14 mouse cellular contexts compared by ENCODE assay signal in genomic region chr4:142390531-142391195, GRCm38 (mm10).
DNase-seq lines count a peak whose midpoint lies in the region; ATAC-seq lines count a peak whose summit lies in the region.
"Had no signal": no experiment of that assay in that cellular context is flagged by ENCODE, and none has a peak within 500 bp of the region (broad histone marks: within the 10 kb centered on the region; RNA-seq: fewer than 3 reads in every experiment).

No protein-coding gene starts in this region.

- H3K36me3 ChIP-seq in heart, embryonic 11.5 days (ENCODE audit: control insufficient read depth, insufficient read depth, low read length) = no peaks in the 10 kb centered on the region
- H3K36me3 ChIP-seq: intestine, embryonic 15.5 days; neural tube, embryonic 13.5 days; stomach, embryonic 15.5 days had no signal

- no peak overlapping the region for H3K4me3 ChIP-seq in heart, embryonic 11.5 days (ENCODE audit: low read depth, low read length)
- H3K4me3 ChIP-seq: intestine, embryonic 15.5 days; neural tube, embryonic 13.5 days; stomach, embryonic 15.5 days had no signal

- intact Hi-C loops in left cerebral cortex, postnatal 4 days (cut with DNase I) = no loop called here
- intact Hi-C loops in heart, postnatal 14 days (cut with DNase I) = loop anchor here (5.0 kb wide), 1 partner anchor 492 kb away; no protein-coding TSS in a partner anchor

- WGBS in heart, embryonic 11.5 days (ENCODE audit: insufficient replicate concordance) = 81% methylated on average over 21 of the region's 21 CpGs

- no peaks in the 10 kb centered on the region for H3K27me3 ChIP-seq in heart, embryonic 11.5 days (ENCODE audit: control insufficient read depth, insufficient read depth, low read length)
- H3K27me3 ChIP-seq: intestine, embryonic 15.5 days; neural tube, embryonic 13.5 days; stomach, embryonic 15.5 days had no signal

- peak; percentile 84 for ATAC-seq in frontal cortex, adult (ENCODE audit: low TSS enrichment)
- ATAC-seq in heart, embryonic 11.5 days (replicated peaks; ENCODE audit: insufficient number of reproducible peaks, low FRiP score, low TSS enrichment) = no peak
- ATAC-seq: intestine, embryonic 15.5 days had no signal

- H3K27ac ChIP-seq in heart, embryonic 11.5 days (ENCODE audit: low read depth, low read length) = no peak overlapping the region
- H3K27ac ChIP-seq: intestine, embryonic 15.5 days; neural tube, embryonic 13.5 days; stomach, embryonic 15.5 days had no signal

- H3K4me2 ChIP-seq in heart, embryonic 11.5 days = no peak overlapping the region
- H3K4me2 ChIP-seq: intestine, embryonic 15.5 days; liver, embryonic 11.5 days; neural tube, embryonic 13.5 days; stomach, embryonic 15.5 days had no signal

- H3K4me1 ChIP-seq in heart, embryonic 11.5 days (ENCODE audit: control insufficient read depth, insufficient read depth, low read length) = no peaks in the 10 kb centered on the region
- H3K4me1 ChIP-seq: intestine, embryonic 15.5 days; stomach, embryonic 15.5 days had no signal

- no peak overlapping the region for H3K9ac ChIP-seq in heart, embryonic 11.5 days (ENCODE audit: low read depth, low read length)
- H3K9ac ChIP-seq: intestine, embryonic 15.5 days; neural tube, embryonic 13.5 days; stomach, embryonic 15.5 days had no signal

- H3K9me3 ChIP-seq in heart, embryonic 11.5 days (replicated peaks; ENCODE audit: control insufficient read depth, low read length) = 0 out of 2 replicates have a peak, but pooled peaks cover 3% of the 10 kb centered on the region
- H3K9me3 ChIP-seq: intestine, embryonic 15.5 days; neural tube, embryonic 13.5 days; stomach, embryonic 15.5 days had no signal

- no peak for DNase-seq in frontal cortex, postnatal 25 days (ENCODE audit: low spot score in 2 of 2)
- DNase-seq in right cerebral cortex, adult 18-20 months = peak; percentile 73
- DNase-seq in right cerebral cortex, postnatal 14 days = no peak
- peak; percentile 54 for DNase-seq in left cerebral cortex, postnatal 4 days
- DNase-seq in heart, postnatal 14 days = no peak
- DNase-seq: heart, postnatal 10 days; kidney, postnatal 25 days; thymus, postnatal 4 days had no signal

Comparison
In these comparisons a context has a peak if more than half of its experiments do, and no peak if none do; other contexts are left out.
1. DNase-seq: peak in right cerebral cortex, adult 18-20 months (single experiment) and left cerebral cortex, postnatal 4 days (single experiment); none in frontal cortex, postnatal 25 days (0 of 2), right cerebral cortex, postnatal 14 days (single experiment) and heart, postnatal 14 days (0 of 2).